Mouse (Mus musculus): ENCODE data around the gene Shisal1. TPM values are rescaled to one million over a fixed set of nuclear protein-coding genes. Genes with fewer than 3 reads are reported as not detected.

The Shisal1 gene
- 2.6 and 2.9 TPM in 2 replicates for polyA plus RNA-seq (2014; fragmentation: Nextera tagmentation; extraction: Ambion mirVana)

DNA sequence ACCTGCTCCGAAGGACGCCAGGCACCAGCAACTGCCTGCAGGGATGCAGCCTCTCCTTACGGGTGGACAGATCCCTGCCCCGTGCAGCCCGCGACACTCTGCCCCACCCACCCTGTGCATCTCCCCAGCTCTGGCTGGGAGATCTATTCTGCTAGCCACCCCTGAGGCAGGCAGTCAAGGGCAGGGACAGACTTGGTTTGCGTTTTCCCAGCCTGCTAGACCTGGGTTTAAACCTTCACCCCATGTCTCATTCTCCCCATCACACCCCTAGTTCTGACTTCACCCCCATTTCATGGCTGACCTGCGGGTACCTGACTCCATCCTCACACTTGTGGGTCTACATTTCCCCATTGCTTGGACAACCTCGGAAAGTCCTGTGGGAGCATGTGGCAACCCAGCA, at the start of gene Shisal1:
TSS of gene Shisal1 (minus strand) at position 101 of the 400 bp plus-strand sequence.
- WGBS, result 11% methylated on average over 9 of the region's 9 CpGs
- H3K27me3 ChIP-seq (ENCODE audit: control insufficient read depth, insufficient read depth, low read length), result peaks cover 37% of the 10 kb centered on the region
- peak within 1 kb of the TSS; percentile 28; the same call in 1 of the 2 replicates for H3K27ac ChIP-seq (replicated peaks; ENCODE audit: low read depth, low read length)
- DNase-seq (ENCODE audit: low spot score) (no peak), ATAC-seq (replicated peaks; ENCODE audit: insufficient number of reproducible peaks, low FRiP score, low TSS enrichment, low read depth) (no peak)
- H3K9me3 ChIP-seq (replicated peaks; ENCODE audit: control insufficient read depth, low read length), result no peaks in the 10 kb centered on the region
- H3K36me3 ChIP-seq (replicated peaks; ENCODE audit: control insufficient read depth, insufficient read depth, low read depth, low read length), result no peaks in the 10 kb centered on the region
- peaks cover 10% of the 10 kb centered on the region for H3K4me1 ChIP-seq (ENCODE audit: control insufficient read depth, insufficient read depth, low read length)
- H3K9ac ChIP-seq (replicated peaks; ENCODE audit: low read length), result peak within 1 kb of the TSS; percentile 66
- H3K4me2 ChIP-seq (ENCODE audit: low read depth, low read length), result peak within 1 kb of the TSS; percentile 100
- peak within 1 kb of the TSS; percentile 57 for H3K4me3 ChIP-seq (ENCODE audit: low read depth, low read length)

DNA sequence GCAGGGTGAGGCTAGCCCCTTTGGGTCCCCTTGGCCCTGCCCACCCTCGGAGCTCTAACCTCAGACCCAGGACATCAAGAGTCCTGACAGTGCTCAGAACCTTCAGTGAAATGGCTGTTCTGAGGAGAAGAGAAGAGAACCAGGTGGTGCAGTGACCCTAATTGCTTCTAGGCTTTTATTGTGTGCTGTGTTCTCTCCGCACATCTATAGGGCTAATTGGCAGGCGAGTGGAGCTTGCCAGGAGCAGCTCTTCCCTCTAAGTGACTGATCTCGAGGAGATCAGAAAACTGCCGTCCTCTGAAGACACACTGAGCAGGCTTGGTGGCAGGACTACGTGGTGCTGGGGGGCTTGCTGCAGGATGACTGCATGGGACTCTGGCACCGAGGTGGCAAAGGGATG, 43.6 kb upstream of the Shisal1 start:
- no peak overlapping the region for H3K9ac ChIP-seq (replicated peaks; ENCODE audit: low read length)
- ATAC-seq (replicated peaks; ENCODE audit: insufficient number of reproducible peaks, low FRiP score, low TSS enrichment, low read depth) (no peak), DNase-seq (ENCODE audit: low spot score) (no peak)

DNA sequence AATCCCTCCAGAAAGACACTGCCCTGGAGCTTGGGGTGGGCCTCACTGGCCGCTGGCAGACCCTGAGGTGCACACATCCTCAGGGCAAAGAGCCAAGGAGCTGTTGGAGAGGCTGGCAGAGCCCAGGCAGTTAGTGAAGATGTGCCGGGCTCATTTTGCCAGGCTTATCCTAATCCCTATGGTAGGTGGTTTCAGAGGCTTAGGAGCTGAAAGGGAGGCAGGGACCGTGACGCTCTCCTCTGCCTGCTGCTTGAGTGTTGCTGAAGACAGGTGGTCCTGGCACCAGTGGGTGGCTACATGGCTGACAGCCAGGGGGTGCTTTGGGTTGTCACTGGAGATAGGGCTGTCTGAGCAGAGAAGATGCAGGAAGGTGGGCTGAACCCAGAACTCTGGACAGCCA, 37.4 kb upstream of the Shisal1 start:
- Histone ChIP-seq H3K27ac (replicated peaks; ENCODE audit: low read depth, low read length) (no peak overlapping the region), H3K4me2 (ENCODE audit: low read depth, low read length) (no peak overlapping the region)

More for the DNA sequence above, 43.6 kb upstream of the Shisal1 start:
- no peak overlapping the region for H3K4me3 ChIP-seq (ENCODE audit: low read depth, low read length)
- H3K36me3 ChIP-seq (replicated peaks; ENCODE audit: control insufficient read depth, insufficient read depth, low read depth, low read length), result no peaks in the 10 kb centered on the region
- 63% methylated on average over 7 of the region's 7 CpGs for WGBS
- no peak overlapping the region for H3K27ac ChIP-seq (replicated peaks; ENCODE audit: low read depth, low read length)
- H3K9me3 ChIP-seq (replicated peaks; ENCODE audit: control insufficient read depth, low read length), result no peaks in the 10 kb centered on the region
- no peaks in the 10 kb centered on the region for H3K4me1 ChIP-seq (ENCODE audit: control insufficient read depth, insufficient read depth, low read length)
- H3K27me3 ChIP-seq (ENCODE audit: control insufficient read depth, insufficient read depth, low read length), result no peaks in the 10 kb centered on the region
- H3K4me2 ChIP-seq (ENCODE audit: low read depth, low read length), result no peak overlapping the region

DNA sequence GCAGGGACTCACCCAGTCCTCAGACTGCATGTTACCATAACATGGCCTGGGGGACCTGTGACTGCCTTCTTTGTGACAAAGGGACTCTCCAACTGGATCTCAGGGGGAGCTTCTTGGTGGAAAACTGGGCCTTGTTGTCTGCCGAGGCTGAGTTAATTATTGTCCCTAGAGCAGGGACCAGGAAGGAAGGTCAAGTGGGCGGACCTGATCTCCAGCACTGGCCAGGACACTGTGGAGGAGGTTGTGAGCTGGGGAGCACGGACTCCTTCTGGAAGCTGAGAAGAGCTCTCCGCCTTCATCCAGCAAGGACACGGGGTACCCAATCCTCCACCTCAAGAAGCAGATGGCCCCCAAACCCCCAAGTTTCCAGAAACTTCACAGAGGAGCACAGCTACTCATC, 36.7 kb upstream of the Shisal1 start:
- DNase-seq (ENCODE audit: low spot score) (no peak), ATAC-seq (replicated peaks; ENCODE audit: insufficient number of reproducible peaks, low FRiP score, low TSS enrichment, low read depth) (no peak)
- Histone ChIP-seq H3K36me3 (replicated peaks; ENCODE audit: control insufficient read depth, insufficient read depth, low read depth, low read length) (no peaks in the 10 kb centered on the region), H3K4me2 (ENCODE audit: low read depth, low read length) (no peak overlapping the region), H3K4me3 (ENCODE audit: low read depth, low read length) (no peak overlapping the region), H3K4me1 (ENCODE audit: control insufficient read depth, insufficient read depth, low read length) (no peaks in the 10 kb centered on the region), H3K9me3 (replicated peaks; ENCODE audit: control insufficient read depth, low read length) (no peaks in the 10 kb centered on the region), H3K27ac (replicated peaks; ENCODE audit: low read depth, low read length) (no peak overlapping the region), H3K27me3 (ENCODE audit: control insufficient read depth, insufficient read depth, low read length) (no peaks in the 10 kb centered on the region), H3K9ac (replicated peaks; ENCODE audit: low read length) (no peak overlapping the region)
- WGBS, result 50% methylated on average over 5 of the region's 5 CpGs

More for the DNA sequence above, 37.4 kb upstream of the Shisal1 start:
- H3K36me3 ChIP-seq (replicated peaks; ENCODE audit: control insufficient read depth, insufficient read depth, low read depth, low read length), result no peaks in the 10 kb centered on the region
- H3K9ac ChIP-seq (replicated peaks; ENCODE audit: low read length), result no peak overlapping the region
- DNase-seq (ENCODE audit: low spot score) (no peak), ATAC-seq (replicated peaks; ENCODE audit: insufficient number of reproducible peaks, low FRiP score, low TSS enrichment, low read depth) (no peak)
- H3K9me3 ChIP-seq (replicated peaks; ENCODE audit: control insufficient read depth, low read length), result no peaks in the 10 kb centered on the region
- 56% methylated on average over 4 of the region's 4 CpGs for WGBS
- no peak overlapping the region for H3K4me3 ChIP-seq (ENCODE audit: low read depth, low read length)
- H3K27me3 ChIP-seq (ENCODE audit: control insufficient read depth, insufficient read depth, low read length), result no peaks in the 10 kb centered on the region
- no peaks in the 10 kb centered on the region for H3K4me1 ChIP-seq (ENCODE audit: control insufficient read depth, insufficient read depth, low read length)

DNA sequence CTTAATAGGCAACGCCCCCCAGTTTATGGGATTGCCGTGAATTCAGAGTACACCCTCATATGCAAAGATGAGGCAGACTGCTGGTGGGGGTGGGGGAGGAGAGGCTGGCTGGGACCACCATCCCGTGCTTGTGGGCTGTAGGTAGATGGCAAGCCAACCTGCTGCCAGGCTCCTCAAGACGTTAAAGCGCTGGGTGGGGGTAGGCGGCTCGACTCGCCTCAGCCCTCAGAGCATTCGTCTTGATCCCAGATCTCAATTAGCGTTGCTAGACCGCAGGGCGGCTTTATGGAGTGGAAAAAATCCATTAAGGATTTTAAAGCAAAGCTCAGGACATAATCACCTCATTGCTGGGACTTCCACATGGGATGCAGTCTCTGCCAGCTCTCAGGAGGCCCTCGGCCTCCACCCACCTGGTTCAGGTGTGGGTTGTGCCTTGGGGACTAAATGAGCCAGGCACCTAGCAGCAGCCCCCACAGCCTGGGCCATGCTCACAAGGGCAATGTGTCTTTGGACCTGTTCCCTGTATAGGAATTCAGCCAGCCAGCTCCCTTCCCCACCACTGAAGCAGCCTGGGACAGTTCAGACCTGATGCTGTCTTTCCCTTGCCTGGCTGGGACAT, 34.5 kb upstream of the Shisal1 start:
- 58% methylated on average over 13 of the region's 13 CpGs for WGBS
- no peaks in the 10 kb centered on the region for H3K4me1 ChIP-seq (ENCODE audit: control insufficient read depth, insufficient read depth, low read length)
- ATAC-seq (replicated peaks; ENCODE audit: insufficient number of reproducible peaks, low FRiP score, low TSS enrichment, low read depth) (no peak), DNase-seq (ENCODE audit: low spot score) (no peak)
- H3K9me3 ChIP-seq (replicated peaks; ENCODE audit: control insufficient read depth, low read length), result no peaks in the 10 kb centered on the region
- no peak overlapping the region for H3K9ac ChIP-seq (replicated peaks; ENCODE audit: low read length)
- H3K4me2 ChIP-seq (ENCODE audit: low read depth, low read length), result no peak overlapping the region
- no peak overlapping the region for H3K27ac ChIP-seq (replicated peaks; ENCODE audit: low read depth, low read length)
- no peaks in the 10 kb centered on the region for H3K27me3 ChIP-seq (ENCODE audit: control insufficient read depth, insufficient read depth, low read length)
- H3K36me3 ChIP-seq (replicated peaks; ENCODE audit: control insufficient read depth, insufficient read depth, low read depth, low read length), result no peaks in the 10 kb centered on the region
- no peak overlapping the region for H3K4me3 ChIP-seq (ENCODE audit: low read depth, low read length)

DNA sequence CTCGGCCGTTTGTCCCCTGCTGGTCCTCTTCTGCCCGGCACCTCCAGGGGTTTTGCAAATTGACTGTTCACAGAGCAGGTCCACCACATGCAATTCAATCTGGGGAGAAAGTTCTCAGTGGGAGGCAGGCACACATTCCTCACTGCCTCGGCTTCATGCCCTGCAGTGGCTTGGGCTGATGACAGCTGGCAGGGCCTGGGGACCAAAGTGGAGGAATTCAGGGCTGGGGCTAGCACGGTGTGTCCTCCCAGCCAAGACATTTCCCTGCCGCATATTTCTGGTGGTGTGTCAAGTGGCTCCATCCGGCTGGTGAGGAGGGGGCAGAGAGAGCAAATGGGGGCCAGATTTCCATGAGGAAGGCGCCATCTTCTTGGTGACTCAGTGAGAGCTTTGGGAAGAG, 22.5 kb upstream of the Shisal1 start:
- Histone ChIP-seq H3K27ac (replicated peaks; ENCODE audit: low read depth, low read length) (no peak overlapping the region), H3K36me3 (replicated peaks; ENCODE audit: control insufficient read depth, insufficient read depth, low read depth, low read length) (no peaks in the 10 kb centered on the region), H3K27me3 (ENCODE audit: control insufficient read depth, insufficient read depth, low read length) (no peaks in the 10 kb centered on the region; the same call in 1 of the 2 replicates), H3K9ac (replicated peaks; ENCODE audit: low read length) (no peak overlapping the region), H3K4me2 (ENCODE audit: low read depth, low read length) (no peak overlapping the region), H3K4me3 (ENCODE audit: low read depth, low read length) (no peak overlapping the region), H3K9me3 (replicated peaks; ENCODE audit: control insufficient read depth, low read length) (no peaks in the 10 kb centered on the region), H3K4me1 (ENCODE audit: control insufficient read depth, insufficient read depth, low read length) (no peaks in the 10 kb centered on the region)
- ATAC-seq (replicated peaks; ENCODE audit: insufficient number of reproducible peaks, low FRiP score, low TSS enrichment, low read depth) (no peak), DNase-seq (ENCODE audit: low spot score) (no peak)
- WGBS, result 31% methylated on average over 8 of the region's 8 CpGs

DNA sequence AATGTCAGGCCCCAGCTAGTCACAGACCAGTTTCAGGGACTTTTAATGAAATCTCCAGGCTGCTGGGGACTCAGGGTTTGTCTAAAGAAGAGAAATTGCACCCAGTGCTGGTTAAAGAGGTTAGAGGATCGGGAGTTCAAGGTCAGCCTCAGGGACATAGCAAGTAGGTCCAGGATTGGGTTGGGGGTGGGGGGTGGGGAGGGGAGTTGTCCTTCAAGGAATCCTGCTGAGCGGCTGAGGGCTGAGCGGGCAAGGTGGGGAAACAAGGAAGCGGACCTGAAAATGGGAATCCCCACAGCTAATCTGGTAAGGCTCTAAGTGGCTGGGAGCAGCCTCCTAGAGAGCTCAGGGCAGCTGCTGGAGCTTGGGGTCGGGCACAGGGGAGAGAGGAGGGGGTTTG, 20.9 kb upstream of the Shisal1 start:
- no peak for DNase-seq (ENCODE audit: low spot score)
- H3K4me3 ChIP-seq (ENCODE audit: low read depth, low read length), result no peak overlapping the region
- no peak overlapping the region for H3K27ac ChIP-seq (replicated peaks; ENCODE audit: low read depth, low read length)
- H3K4me2 ChIP-seq (ENCODE audit: low read depth, low read length), result no peak overlapping the region
- no peaks in the 10 kb centered on the region for H3K36me3 ChIP-seq (replicated peaks; ENCODE audit: control insufficient read depth, insufficient read depth, low read depth, low read length)
- no peaks in the 10 kb centered on the region for H3K9me3 ChIP-seq (replicated peaks; ENCODE audit: control insufficient read depth, low read length)
- no peaks in the 10 kb centered on the region; the same call in 1 of the 2 replicates for H3K27me3 ChIP-seq (ENCODE audit: control insufficient read depth, insufficient read depth, low read length)
- WGBS, result 50% methylated on average over 5 of the region's 5 CpGs
- H3K9ac ChIP-seq (replicated peaks; ENCODE audit: low read length), result no peak overlapping the region
- no peak for ATAC-seq (replicated peaks; ENCODE audit: insufficient number of reproducible peaks, low FRiP score, low TSS enrichment, low read depth)
- no peaks in the 10 kb centered on the region for H3K4me1 ChIP-seq (ENCODE audit: control insufficient read depth, insufficient read depth, low read length)

DNA sequence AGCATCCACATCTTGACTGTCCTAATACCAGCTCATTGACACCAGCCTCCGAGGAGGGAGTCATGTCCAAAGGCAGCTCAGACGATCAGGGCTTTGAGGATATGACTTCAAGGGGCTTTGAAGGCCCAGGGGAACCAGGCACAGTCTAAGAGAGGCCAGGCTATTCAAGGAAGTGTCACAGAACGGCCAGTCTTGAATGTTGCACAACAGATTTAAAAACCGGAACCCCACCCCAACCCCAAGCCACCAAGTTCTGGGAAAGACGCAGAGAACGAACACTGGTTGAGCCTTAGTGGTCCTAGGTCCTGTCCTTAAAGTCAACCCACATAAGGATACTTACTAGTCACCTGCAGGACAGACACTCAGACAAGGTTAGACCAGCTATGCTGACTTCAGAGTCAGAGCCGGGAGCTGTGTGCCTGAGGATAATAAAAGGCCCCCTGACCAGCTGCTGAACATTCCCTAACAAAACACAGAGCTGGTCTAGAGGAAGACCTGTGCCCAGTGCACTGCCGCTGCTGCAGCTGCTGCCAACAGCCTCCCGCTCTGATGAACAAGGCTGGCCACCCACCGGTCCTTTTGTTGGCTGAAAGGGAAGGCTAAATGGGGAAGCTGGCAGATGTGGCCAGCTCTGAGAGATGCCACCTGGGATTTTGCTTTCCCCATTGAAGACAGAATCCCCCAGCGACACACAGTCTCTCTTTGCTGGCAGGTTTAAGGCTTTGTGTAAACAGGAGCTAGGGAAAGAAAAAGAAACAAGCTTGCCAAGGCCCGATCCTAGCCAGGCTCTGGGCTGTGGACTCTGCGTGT, 19.8 kb upstream of the Shisal1 start:
- DNase-seq (ENCODE audit: low spot score) (peak; percentile 24), ATAC-seq (replicated peaks; ENCODE audit: insufficient number of reproducible peaks, low FRiP score, low TSS enrichment, low read depth) (no peak)
- Histone ChIP-seq H3K4me3 (ENCODE audit: low read depth, low read length) (no peak overlapping the region), H3K9me3 (replicated peaks; ENCODE audit: control insufficient read depth, low read length) (no peaks in the 10 kb centered on the region), H3K36me3 (replicated peaks; ENCODE audit: control insufficient read depth, insufficient read depth, low read depth, low read length) (no peaks in the 10 kb centered on the region), H3K4me1 (ENCODE audit: control insufficient read depth, insufficient read depth, low read length) (no peaks in the 10 kb centered on the region), H3K27me3 (ENCODE audit: control insufficient read depth, insufficient read depth, low read length) (no peaks in the 10 kb centered on the region), H3K9ac (replicated peaks; ENCODE audit: low read length) (no peak overlapping the region), H3K4me2 (ENCODE audit: low read depth, low read length) (no peak overlapping the region), H3K27ac (replicated peaks; ENCODE audit: low read depth, low read length) (no peak overlapping the region)
- WGBS, result 40% methylated on average over 13 of the region's 13 CpGs
